Mouse (Mus musculus) left cerebral cortex, postnatal 25 days (tissue): ENCODE data around the gene Oosp2. TPM values are rescaled to one million over a fixed set of nuclear protein-coding genes. Genes with fewer than 3 reads are reported as not detected.

Experiments used
- DNase-seq, 2 experiments: peaks; one replicate each; pipeline ENCODE4 v3.0.0; 2022; ENCODE audit warnings: low spot score in 2 of 2, mixed read lengths in 1 of 2
- intact Hi-C: fragments of 180-260 bp; cut with DNase I; formaldehyde crosslinking; loops from one replicate; pipeline ENCODE4 v1.15.1; 2025
- total RNA-seq, 2 experiments: library from RNA; stranded (reverse); gene quantifications; 2 replicates each; pipeline ENCODE4 v1.2.3; 2021

Gene Oosp2
- total RNA-seq: not detected

DNA sequence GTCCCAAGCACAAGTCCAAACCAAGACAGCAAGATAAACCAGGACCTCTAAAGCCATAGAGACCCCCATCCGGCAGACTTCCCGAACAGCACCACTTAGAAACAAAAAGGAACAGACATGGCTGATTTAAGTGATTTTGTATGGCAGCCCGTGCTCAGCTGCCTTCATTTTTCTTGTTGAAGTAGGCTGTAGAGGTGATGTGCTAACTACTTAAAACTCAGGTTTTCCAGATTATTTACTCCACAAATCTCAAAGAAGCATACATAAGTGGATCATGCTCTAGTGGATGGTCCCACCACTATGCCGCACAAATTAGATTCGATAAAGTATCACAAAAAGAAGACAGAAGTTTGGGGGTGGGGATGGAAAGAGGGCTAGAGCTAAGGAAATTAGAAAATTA is at the start of gene Oosp2:
TSS of gene Oosp2 (minus strand) at position 101 of the 400 bp plus-strand sequence.
- intact Hi-C loops: no loop called here
- no peak for DNase-seq

DNA sequence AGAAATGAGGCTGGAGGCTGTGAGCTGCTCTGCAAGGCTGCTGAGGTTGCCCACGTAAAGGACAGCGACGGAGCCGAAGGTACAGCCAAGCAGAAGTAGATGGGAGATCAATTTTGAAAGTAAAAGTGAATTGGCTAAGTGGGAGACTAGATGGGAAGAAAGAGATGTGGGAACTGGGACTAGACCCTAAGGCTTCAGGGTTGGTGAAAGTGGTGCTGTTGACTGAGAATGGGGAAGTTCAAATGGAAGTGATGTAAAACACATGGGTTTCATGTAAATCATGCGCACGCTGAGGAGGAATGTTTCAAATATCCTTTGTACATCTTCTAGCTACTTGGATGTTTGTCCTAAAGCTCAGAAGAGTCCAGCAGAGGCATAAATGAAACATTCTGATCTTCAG is 38.0 kb upstream of the Oosp2 start:
- intact Hi-C loops: no loop called here
- DNase-seq: no peak

DNA sequence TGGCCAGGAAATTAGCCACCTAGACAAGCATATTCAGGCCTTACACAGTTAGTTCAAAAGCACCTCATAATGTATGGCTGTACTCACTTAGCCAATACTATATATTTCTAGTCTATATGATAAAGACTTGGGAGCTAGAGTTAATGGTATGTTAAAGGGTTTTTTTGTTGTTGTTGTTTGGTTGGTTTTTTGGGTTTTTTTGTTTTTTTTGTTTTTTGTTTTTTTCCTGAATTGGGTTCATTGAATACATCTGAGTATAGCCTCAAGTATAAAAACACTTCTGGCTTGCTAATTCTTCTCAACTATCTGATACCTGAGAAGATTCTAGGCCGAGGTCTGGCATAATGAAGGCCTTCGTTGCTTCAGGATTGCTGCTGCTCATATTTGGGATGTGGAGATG is 36.4 kb upstream of the Oosp2 start, which contains the start of gene Oosp3:
TSS of gene Oosp3 (plus strand) at position 301 of the 400 bp plus-strand sequence.
- intact Hi-C loops: no loop called here
- DNase-seq: no peak

DNA sequence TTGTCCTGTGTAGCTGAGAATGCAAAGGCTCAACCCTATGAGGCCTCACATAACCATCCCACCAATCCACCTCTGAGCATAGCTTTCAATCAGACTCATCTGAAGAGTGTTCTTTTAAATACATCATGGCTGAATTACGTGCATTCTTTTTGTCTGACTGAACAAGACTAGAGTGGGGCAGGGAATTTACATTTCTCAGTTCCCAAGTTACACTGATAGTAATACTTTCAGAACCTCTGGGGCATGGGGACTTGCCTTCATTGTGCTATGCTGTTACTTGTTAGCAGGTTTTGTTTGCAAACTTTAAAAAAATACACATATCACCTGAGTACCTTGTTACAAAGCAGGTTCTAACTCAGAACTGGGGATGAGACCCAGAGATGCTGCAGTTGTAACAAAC is 31.1 kb upstream of the Oosp2 start:
- no peak for DNase-seq
- intact Hi-C loops: no loop called here

DNA sequence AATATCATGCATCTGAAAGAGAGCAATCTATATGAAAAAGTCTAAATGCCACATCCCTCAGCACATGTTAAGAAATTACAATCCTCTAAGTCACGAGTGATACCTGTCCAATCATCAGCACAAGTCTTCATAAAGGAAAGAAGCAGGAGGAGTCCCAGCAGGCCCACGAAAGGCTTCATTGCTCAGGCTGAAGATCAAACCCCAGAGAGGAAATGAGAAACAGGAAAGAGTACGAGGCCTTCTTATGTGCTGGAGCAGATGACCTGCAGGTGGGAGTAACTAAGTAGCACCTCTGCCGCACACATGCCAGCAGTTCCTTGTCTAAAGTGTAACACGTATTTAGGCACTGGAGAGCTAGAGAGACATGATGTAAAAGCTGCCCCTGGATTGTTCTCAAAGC is 30.5 kb upstream of the Oosp2 start, which contains the start of gene Oosp1:
TSS of gene Oosp1 (minus strand) at position 312 of the 400 bp plus-strand sequence.
- no peak for DNase-seq

DNA sequence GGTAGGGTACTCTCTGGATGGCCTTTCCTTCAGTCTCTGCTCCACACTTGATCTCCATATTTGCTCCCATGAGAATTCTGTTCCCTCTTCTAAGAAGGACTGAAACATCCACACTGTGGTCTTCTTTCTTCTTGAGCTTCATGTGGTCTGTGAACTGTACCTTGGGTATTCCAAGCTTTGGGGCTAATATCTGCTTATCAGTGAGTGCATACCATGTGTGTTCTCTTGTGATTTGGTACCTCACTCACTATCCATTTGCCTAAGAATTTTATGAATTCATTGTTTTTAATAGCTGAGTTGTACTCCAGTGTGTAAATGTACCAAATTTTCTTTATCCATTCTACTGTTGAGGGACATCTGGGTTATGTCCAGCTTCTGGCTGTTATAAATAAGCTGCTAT is 1.2 kb upstream of the Oosp2 start:
- intact Hi-C loops: no loop called here
- no peak for DNase-seq

More for the DNA sequence above, 30.5 kb upstream of the Oosp2 start, which contains the start of gene Oosp1:
- intact Hi-C loops: no loop called here

DNA sequence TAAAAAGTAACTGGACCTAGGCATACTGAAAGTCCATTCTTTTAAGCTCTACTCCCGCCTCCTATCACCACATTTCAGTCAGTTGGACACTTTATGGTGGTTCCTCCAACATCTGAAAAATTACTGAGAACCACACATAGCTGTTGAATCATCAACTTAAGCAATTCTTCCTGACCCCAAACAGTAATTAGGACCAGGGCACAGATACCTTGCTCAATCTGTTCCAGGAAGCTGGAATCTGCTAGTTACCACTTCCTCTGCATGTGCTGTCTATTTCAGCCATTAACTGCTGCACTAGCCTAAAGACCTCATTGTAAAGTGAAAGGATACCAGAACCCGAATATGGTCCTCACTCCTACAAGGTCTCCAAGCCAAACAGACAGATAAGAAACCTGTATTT is 1.2 kb downstream of the Oosp2 start:
- intact Hi-C loops: no loop called here
- DNase-seq: no peak

DNA sequence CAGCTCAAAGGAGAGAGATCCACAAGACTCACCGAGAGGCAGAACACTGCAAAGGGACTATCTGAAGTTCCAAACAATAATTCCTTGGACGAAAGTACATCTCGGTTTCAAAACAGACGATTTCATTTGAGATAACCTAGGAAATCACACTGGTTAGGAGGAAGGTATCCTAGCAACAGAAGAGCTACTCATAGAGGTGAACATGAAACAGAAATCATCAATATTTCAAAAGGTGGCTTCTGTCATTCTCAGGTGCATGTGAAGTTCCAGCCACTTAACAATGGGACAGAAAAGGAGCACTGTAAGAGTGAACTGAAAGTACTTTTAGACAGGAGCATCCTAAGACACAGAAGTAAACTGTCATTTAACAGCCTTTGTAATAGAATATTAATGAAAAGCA is 10.8 kb downstream of the Oosp2 start:
- DNase-seq: no peak

DNA sequence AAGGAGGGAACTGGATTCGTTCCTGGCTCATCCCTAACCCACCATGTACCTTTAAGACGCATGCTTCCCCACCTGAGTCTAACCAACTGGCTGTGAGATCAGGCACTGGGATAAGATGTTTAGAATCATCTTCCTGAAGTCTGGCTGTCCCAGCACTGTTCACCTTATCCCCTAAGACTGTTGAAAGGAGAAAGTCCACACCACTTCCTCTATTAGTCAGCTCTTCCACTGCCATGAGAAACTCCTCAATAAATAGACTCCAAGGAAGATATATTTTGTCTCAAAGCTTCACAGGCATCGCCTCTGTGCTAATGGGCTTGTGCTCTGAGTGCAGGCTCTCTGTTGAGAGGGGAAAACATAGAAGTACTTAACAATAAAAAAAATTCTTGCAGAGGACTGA is 14.2 kb downstream of the Oosp2 start:
- intact Hi-C loops: no loop called here
- DNase-seq: no peak

More for the DNA sequence above, 10.8 kb downstream of the Oosp2 start:
- intact Hi-C loops: no loop called here

DNA sequence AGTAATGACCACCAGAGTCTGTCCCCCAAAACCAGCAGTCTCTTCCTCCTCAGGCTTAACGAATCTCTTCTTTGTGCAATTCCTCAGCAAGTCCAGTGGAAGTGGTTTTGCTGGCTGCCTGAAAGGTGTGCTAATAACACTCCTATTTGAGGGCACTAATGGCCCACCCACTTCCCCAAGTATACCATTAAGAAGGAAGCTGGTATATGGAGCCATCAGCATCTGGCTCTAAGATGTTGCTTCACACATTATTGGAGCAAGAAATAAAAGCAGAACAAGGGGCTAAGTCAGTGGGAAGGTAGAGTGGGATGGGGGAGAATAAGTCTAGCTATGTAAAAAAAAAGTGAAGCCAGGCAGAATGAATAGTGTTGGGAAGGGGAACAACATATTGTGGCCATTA is 19.6 kb downstream of the Oosp2 start, which contains the start of gene Ms4a3:
TSS of gene Ms4a3 (minus strand) at position 120 of the 400 bp plus-strand sequence.
- intact Hi-C loops: no loop called here
- DNase-seq: no peak

DNA sequence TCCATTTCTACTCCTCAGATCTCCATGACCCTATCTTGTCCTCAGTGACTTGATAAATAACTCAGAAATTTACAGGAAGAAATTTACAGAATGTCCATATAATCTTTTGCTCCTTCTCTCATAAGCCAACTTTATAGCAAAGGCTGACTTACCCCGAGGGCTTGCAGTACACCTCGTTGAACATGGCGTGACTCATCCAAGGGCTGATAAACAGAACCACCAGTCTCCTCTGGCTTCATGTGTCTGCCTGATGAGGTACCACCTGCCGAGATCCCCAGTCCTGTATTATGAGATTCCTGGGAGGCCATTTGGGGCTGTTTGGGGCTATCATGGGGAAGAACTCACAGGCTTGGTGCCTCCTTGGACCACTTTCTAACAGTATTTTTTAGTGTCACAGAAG is 21.3 kb downstream of the Oosp2 start:
- intact Hi-C loops: no loop called here
- DNase-seq: no peak

DNA sequence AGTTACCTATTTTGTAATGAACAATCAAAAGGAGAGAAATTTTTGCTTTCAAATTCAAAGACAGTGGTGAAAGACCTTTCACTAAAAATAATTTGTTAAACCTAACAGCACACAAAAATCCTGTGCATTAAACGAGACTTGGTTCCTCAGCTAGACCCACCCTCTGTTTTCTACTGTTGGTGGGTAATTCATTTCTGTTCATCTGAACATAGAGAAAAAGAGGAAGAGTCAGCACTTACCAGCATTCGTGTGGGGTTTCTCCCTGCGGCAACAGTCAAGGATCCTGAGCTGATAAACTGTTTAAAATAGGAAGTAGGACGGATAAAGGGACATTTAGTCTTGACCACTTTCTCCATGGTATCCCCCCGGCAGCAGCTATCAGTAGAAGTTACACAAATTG is 24.8 kb downstream of the Oosp2 start:
- no peak for DNase-seq
- intact Hi-C loops: no loop called here

DNA sequence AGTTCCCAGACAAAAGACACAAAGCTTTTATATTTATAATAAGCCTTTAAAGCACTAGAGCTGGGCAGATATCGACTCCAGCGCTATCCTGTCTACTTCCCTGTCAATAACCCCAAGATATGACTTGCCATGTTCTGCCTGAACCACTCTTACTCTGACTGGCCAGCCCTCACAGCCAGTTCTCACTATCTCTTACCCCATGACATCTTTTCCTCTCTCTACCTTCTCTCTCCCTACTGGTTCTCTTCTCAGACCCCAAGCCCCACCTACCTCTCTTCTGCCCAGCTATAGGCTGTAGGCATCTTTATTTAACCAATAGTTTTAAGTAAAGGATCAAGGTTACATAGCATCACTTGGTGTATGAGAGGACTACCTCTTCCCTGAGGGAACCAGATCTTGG is 26.0 kb downstream of the Oosp2 start:
- DNase-seq: no peak
- intact Hi-C loops: no loop called here

DNA sequence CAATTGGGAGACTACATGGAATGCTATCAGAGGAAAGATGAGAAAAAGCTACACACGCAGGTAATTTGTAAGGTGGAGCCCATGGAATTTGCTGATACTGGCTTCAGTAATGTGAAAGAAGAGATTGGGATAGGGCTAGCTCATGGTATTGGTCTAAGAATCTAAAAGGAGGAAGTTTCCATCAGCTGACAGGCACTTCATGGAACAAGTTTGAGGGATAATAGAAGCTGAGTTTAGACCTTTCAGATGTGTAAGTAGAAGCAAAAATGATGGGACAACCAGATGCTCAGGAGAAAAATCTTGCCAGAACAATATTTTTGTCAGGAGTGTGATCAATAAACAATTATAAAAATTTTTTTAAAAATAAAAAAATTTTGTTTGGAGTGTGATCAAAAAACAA is 26.6 kb downstream of the Oosp2 start:
- no peak for DNase-seq
- intact Hi-C loops: no loop called here

DNA sequence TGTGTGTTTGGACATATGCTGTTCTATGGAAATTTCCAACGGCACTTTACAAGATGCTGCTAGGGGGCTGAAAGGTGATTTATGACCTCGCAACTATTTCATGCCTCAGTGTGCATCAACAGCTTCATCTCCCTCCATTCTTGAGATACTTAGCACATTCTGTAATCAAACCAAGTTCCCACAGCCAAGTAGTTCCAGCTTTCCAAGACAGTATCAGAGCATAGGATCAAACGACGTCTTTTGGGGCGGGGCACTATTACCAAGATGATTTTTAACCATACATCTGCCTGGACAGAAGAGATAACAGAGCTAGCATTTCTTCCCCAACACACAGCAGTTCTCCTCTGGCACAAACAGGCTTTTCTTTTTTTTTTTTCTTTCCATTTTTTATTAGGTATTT is 35.1 kb downstream of the Oosp2 start:
- DNase-seq: no peak
- intact Hi-C loops: no loop called here

DNA sequence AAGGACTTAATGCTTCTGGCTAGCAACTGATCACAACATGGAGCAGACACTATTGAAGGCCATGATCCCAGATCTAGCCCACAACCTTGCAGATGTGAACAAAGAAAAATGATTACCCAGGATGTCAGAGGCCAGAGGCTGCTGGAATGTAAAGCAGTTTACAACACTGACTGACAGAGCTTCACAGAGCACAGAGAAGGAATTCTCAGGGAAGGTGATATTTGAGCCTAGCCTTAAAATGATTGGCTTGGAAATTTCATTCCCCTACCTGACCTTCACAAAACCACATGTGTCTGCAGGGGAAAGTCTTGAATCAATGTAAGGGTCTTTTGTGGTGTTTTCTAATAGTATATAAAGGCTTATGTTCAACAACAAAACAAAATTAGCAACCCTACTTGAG is 35.6 kb downstream of the Oosp2 start:
- no peak for DNase-seq
- intact Hi-C loops: no loop called here

DNA sequence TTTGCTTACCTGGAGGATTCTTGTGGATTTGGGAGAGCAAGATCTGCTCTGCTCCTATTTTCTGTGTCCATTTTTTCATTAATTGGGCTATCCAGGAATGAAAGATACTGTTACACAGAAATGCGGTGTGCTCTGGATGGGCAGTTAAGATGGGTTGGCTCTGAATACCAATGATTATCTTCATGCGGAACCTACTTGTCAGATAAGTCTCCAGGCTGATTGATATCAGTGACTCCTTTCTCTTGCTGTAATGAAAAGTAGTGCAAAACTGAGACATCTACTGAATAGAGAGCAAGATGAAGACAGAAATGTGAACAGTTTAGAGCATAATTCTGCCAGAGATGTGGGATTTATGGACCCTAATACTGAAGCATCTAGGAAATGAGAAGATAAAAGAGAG is 36.8 kb downstream of the Oosp2 start, which contains the start of gene Ms4a2:
TSS of gene Ms4a2 (minus strand) at position 169 of the 400 bp plus-strand sequence.
- DNase-seq: no peak
- intact Hi-C loops: no loop called here

DNA sequence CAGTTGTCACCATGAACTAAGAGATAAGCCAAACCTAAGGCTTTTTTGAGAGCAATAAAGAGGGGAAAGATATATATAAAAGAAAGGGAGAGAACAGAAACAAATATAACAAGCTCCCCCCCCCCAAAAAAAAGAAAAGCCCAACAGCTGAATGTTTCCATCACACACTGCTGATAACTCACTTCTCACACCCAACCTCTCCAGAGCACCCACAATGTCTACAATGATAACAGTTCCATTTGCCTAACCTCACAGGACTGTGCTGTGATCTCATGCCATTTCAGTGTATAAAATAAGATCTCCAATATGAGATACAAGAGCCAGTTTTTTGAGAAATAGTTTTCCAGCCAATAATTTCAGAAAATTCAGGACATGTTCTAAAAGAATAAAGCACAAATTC is 42.4 kb downstream of the Oosp2 start:
- DNase-seq: no peak
- intact Hi-C loops: no loop called here

DNA sequence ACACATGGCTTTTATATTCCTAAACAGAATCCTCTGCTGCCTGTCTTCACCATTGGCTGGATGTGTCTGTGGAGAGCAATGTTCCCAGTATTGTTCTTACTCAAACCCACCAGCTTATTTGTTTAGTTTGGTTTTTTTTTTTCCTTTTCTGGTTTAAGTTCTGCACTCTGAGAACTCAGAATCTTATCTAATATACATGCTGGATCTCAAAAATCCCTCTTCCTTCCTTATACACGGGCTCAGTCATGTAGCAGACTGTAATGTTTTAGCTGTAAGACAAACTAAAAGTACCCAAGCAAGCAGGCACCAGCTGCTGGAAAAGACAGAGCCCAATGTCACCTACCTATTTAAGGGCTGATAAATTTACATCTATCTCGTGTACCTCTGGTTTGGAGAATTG is 45.6 kb downstream of the Oosp2 start:
- DNase-seq: no peak
- intact Hi-C loops: no loop called here

DNA sequence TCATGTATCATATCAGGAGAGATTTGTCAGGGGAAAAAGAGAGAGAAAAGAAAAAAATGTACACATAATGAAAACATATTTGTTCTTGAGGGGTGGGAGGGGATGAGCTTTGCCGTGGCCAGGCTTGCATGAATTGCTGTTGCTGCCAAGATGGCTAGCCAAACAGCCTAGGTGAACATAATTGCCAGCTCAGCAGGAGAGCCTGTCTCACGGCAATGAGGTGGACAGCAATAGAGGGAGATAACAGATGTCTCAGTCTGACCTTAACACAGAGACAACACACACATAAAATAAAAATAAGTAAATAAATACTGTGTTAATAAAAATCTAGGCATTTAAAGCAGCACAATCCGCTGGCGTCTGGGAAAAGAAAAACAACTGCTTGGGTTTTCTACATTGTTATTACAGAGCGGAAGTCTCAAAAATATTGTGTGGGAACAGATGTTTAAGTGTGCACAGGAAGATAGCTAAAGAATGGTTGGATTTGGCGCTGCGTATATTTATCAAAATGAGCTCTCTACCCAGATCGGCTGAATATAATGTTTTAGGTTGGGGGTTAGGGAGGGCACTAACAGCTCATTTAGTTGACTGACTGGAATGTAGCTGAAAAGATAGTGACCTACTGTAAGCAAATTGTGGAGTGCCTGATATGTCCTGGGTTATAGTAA is 46.4 kb downstream of the Oosp2 start:
- no peak for DNase-seq
- intact Hi-C loops: no loop called here

DNA sequence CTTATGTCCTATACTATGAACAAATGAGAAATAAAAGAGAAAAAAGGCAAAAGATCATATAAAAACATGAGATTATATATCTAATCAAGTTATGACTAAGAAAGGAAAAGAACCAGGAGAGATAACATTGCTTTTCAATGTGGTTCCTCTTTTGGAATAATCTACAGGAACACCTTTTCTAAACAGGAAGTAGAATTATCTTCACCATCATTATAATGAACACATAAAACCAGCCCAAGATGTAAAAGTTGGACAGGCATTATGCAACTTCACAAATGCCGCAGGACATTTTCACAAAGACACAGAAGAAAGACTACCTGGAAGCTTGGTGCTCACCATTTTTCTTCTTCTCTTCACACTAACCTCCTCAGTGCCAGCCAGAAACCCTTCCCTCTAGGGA is 47.3 kb downstream of the Oosp2 start:
- intact Hi-C loops: no loop called here
- DNase-seq: no peak

DNA sequence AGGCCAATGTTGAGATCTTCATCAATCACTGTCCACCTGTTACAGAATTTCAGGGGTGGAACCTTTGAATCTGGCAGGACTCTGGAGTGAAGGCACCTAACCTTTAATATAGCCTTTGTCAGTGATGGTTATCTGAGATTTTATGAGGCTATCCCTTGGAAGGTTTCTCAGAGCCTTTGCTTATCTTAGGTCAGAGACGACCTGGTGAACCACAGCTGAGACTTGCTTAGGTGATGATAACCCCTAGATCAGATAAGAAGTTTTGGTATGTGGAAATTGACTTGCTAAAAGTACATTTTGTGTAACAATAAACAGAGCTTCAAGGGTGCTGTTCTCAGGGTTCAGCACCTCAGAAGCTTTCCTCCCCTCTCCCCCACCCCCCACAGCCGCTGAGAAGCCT is 48.1 kb downstream of the Oosp2 start:
- intact Hi-C loops: no loop called here
- no peak for DNase-seq
